Mouse (Mus musculus) forebrain, embryonic 12.5 days (tissue): ENCODE data around the gene Ttc9. TPM values are rescaled to one million over a fixed set of nuclear protein-coding genes. Genes with fewer than 3 reads are reported as not detected.

ENCODE experiments used
- ATAC-seq: fragments of 200-750 bp; cut with Nextera tagmentation; 2 replicates; pipeline ENCODE4 v1.8.0; 2017; ENCODE audit warnings: moderate TSS enrichment; ENCODE audit not compliant: low FRiP score
- H3K27ac ChIP-seq: fragments of 300-500 bp; sonication (generic); 2 replicates; pipeline ENCODE4 v1.5.1; 2016; ENCODE audit warnings: mild to moderate bottlenecking
- H3K27me3 ChIP-seq: fragments of 300-500 bp; sonication (generic); 2 replicates; pipeline ENCODE4 v1.6.1; 2016; ENCODE audit warnings: mild to moderate bottlenecking
- H3K36me3 ChIP-seq: fragments of 300-500 bp; sonication (generic); replicated peaks from 2 replicates; pipeline ENCODE4 v1.6.1; 2016; ENCODE audit warnings: mild to moderate bottlenecking
- H3K4me1 ChIP-seq: fragments of 300-500 bp; sonication (generic); 2 replicates; pipeline ENCODE4 v1.6.1; 2016
- H3K4me2 ChIP-seq: fragments of 300-500 bp; sonication (generic); 2 replicates; pipeline ENCODE4 v1.6.1; 2016; ENCODE audit warnings: mild to moderate bottlenecking, moderate library complexity
- H3K4me3 ChIP-seq: fragments of 300-500 bp; sonication (generic); replicated peaks from 2 replicates; pipeline ENCODE4 v1.5.1; 2016; ENCODE audit warnings: mild to moderate bottlenecking
- H3K9ac ChIP-seq: fragments of 300-500 bp; sonication (generic); 2 replicates; pipeline ENCODE4 v1.6.1; 2016; ENCODE audit warnings: mild to moderate bottlenecking
- H3K9me3 ChIP-seq: fragments of 300-500 bp; sonication (generic); 2 replicates; pipeline ENCODE4 v1.6.1; 2016
- WGBS: fragments of 180-500 bp; shearing (Covaris S2); methylation state at CpG from one replicate; pipeline ENCODE4 v1.1.7; 2016; 5-methylcytosine and 5-hydroxymethylcytosine counted together
- polyA plus RNA-seq: library from polyadenylated mRNA; unstranded; fragments of >200 nt; fragmentation: Nextera tagmentation; extraction: Ambion mirVana; gene quantifications from 2 replicates; pipeline ENCODE4 v1.2.1, GENCODE M21; 2016

The Ttc9 gene
- polyA plus RNA-seq, 1 experiment from 2014 or later, result 5.7 TPM

DNA sequence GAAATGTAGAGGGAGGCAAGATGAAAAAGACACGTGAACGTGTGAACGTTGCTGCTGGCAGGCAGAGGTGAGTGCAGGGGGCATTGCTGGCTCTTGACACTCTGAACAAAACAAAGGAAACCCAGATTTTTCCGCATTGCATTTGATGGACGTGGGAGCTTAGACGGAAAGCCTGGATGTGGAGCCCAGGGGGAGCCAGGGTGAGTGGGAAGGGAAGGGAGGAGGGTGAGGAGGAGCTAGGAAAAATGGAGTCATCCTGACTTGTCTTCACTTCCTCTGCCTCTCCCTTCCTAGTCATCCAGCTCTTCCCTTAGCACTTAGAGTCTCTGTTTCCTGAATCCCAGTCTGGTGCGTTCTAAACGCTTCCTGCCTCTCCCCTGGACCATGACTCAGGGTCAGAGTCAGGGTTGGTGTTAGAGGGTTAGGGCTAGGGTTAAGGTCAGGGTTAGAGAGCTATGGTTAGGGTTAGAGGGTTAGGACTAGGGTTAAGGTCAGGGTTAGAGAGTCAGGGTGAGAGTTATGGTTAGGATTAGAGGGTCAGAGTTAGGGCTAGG lies 60.2 kb downstream of the Ttc9 start:
- no peak overlapping the region for H3K9ac ChIP-seq
- WGBS, result 58% methylated on average over 8 of the region's 8 CpGs
- H3K36me3 ChIP-seq, result no peaks in the 10 kb centered on the region
- no peak overlapping the region for H3K4me3 ChIP-seq
- H3K9me3 ChIP-seq, result no peaks in the 10 kb centered on the region
- H3K4me1 ChIP-seq, result peaks cover 16% of the 10 kb centered on the region
- ATAC-seq, result no peak
- H3K4me2 ChIP-seq, result no peak overlapping the region
- H3K27me3 ChIP-seq, result no peaks in the 10 kb centered on the region
- H3K27ac ChIP-seq, result no peak overlapping the region

DNA sequence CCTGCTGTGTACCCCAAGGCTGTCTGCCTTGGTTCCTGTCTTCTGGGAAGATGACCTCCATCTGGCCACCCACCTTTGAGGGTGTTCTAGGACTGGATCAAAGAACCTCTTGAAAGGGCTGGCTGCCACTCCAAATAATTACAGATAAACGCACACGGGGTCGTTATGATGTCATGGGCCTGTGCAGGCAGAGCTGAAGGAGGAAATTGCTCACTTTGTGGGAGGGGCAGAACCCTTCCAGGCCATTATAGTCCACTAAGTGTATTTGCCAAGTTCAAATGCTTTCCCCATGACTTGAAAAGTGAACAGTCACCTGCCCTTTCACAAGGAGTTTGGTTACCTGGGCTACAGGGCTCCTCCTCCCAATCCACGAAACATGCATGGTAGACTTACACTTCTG lies 67.0 kb downstream of the Ttc9 start:
- Histone ChIP-seq H3K36me3 (no peaks in the 10 kb centered on the region), H3K4me2 (no peak overlapping the region), H3K4me3 (no peak overlapping the region), H3K9me3 (no peaks in the 10 kb centered on the region), H3K9ac (no peak overlapping the region), H3K27me3 (peaks cover 3% of the 10 kb centered on the region; the same call in 1 of the 2 replicates), H3K4me1 (no peaks in the 10 kb centered on the region), H3K27ac (no peak overlapping the region)
- no peak for ATAC-seq
- WGBS, result 46% methylated on average over 4 of the region's 4 CpGs

DNA sequence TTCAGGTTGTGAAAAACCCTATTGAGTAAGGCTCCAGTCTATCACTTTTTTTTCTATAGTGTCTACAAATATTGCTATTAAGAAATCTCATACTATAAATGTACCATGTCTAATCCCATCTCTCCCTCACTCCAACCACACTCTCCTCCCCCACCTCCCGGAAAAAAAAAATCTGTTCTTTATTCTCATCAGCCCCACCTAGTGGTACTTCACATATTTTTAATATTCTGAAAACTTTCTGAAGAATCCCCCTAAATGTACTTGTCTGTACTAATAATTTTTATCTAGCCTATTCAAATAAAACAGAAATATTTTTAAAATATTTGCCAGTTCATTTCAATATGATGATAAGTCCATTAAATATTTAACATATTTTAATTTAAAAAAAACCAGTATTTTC lies 71.9 kb downstream of the Ttc9 start:
- Histone ChIP-seq H3K27ac (no peak overlapping the region), H3K9me3 (0 out of 2 replicates have a peak, but pooled peaks cover 5% of the 10 kb centered on the region), H3K4me2 (no peak overlapping the region), H3K4me1 (no peaks in the 10 kb centered on the region), H3K9ac (no peak overlapping the region), H3K4me3 (no peak overlapping the region), H3K27me3 (peaks cover 3% of the 10 kb centered on the region; the same call in 1 of the 2 replicates), H3K36me3 (no peaks in the 10 kb centered on the region)
- no peak for ATAC-seq
- WGBS, result 7% methylated on average over 1 of the region's 1 CpGs

DNA sequence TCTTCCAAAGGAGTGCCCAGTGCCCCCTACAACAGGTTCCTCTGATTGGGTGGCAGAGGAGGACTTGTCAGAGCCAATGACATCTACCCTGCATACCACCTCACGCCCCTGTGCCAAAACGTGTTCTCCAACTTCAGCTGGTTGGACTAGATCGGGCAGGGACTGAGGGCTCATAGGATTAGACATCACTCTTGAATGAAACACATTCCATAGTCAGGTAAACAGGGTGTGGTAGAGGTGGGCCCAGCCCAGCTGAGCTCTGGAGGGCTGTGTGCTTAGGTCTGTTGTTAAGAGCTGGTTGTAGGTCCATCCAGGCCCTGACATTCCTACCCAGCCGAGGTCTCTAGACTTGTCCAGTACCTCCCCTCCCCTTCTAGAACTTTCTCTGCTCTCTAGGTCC lies 81.6 kb downstream of the Ttc9 start:
- H3K36me3 ChIP-seq, result no peaks in the 10 kb centered on the region
- no peaks in the 10 kb centered on the region for H3K27me3 ChIP-seq
- 85% methylated on average over 4 of the region's 4 CpGs for WGBS
- H3K27ac ChIP-seq, result no peak overlapping the region
- peaks cover 16% of the 10 kb centered on the region; the same call in 1 of the 2 replicates for H3K4me1 ChIP-seq
- no peak overlapping the region for H3K4me3 ChIP-seq
- ATAC-seq, result no peak
- H3K9ac ChIP-seq, result no peak overlapping the region
- 0 out of 2 replicates have a peak, but pooled peaks cover 2% of the 10 kb centered on the region for H3K9me3 ChIP-seq
- H3K4me2 ChIP-seq, result no peak overlapping the region

Other genes with a start within 250 kb of the Ttc9 start
- gene Adam4, start 209.3 kb upstream of the Ttc9 start, polyA plus RNA-seq, result 0.28 and 0.67 TPM in 2 replicates
- gene Cox16, start 146.1 kb upstream of the Ttc9 start, polyA plus RNA-seq, result 133 and 136 TPM in 2 replicates
- 23.3 and 24.6 TPM in 2 replicates for gene Gm20498, start 98.3 kb upstream of the Ttc9 start, polyA plus RNA-seq
- gene Synj2bp, start 98.3 kb upstream of the Ttc9 start, polyA plus RNA-seq, result 30.9 and 34.2 TPM in 2 replicates
- 0.36 and 0.43 TPM in 2 replicates for gene Adam21, start 62.8 kb upstream of the Ttc9 start, polyA plus RNA-seq
- gene Med6, start 36.2 kb upstream of the Ttc9 start, polyA plus RNA-seq, result 66.5 and 67.5 TPM in 2 replicates
- 5.3 and 5.7 TPM in 2 replicates for gene Map3k9, start 149.9 kb downstream of the Ttc9 start, polyA plus RNA-seq
- gene Pcnx, start 228.8 kb downstream of the Ttc9 start, polyA plus RNA-seq, result 12.9 and 17.3 TPM in 2 replicates